Mouse (Mus musculus) inflammation-experienced regulatory T-cells, adult 16 weeks (primary cell): ENCODE measurements around the gene Cass4. TPM values are rescaled to one million over a fixed set of nuclear protein-coding genes. Genes with fewer than 3 reads are reported as not detected.

Source experiments
- polyA plus RNA-seq: library from polyadenylated mRNA; unstranded; fragments of 100-300 nt; shearing (Covaris generic); gene quantifications from one replicate; pipeline ENCODE4 v1.2.1, GENCODE M21; 2017

The Cass4 gene
- polyA plus RNA-seq, result 10.3 TPM

DNA sequence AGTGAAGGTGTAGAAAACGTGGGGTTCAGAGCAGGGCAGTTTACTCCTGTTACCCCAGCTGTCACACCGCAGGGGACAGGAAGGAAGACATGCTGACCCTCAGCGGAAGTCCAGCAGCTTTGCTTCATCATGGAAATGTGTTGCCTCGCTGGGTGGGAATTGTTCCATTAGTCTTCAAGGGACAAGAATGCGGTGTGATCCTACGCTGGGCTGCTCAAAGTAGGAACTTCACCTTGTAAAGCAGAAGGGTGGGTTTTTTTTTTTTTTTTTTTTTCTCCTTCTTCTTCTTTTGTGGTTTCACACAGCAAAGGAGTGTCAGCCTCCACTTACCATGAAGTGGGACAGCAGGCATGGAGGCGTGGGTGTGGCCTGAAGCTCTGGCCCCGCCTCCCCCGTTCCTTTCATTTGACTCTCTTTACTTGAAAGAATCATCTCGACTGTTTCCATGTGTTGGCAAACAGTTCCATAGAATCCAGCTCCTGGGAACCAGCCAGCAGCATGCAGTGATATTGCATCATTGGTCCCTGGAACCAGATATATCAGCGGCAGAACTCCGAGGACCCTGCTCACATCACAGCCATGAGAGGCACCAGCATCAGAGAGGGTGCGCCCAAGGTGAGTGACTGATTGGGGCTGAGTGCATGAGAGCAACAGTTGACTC is at the start of gene Cass4:
TSS of gene Cass4 (plus strand) at position 404 of the 661 bp plus-strand sequence.

DNA sequence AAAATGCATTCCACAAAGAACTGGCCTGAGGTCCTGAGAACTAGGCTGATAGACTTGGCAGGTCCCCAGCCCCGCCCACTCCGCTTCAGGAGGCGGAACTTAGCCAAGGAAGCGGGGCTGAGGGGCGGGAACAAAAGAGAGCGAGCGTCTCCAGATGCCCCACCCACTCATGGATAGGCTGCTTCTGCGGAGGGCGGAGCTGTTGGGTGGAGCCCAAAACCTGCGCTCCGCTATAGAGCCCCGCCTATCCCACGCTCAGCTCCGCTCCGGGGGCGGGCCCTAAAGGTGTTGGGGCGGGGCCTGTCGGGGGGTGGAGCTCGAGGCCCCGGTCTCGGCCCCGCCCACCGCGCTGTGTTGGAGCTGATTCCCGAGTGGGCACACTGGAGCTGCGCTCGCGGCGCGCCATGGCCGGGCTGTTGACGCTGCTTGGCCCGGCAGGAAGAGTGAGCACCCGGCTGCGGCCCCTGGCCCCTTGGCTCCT is 48.3 kb upstream of the Cass4 start, which contains the start of gene Fam210b:
TSS of gene Fam210b (plus strand) at position 308 of the 481 bp plus-strand sequence.

DNA sequence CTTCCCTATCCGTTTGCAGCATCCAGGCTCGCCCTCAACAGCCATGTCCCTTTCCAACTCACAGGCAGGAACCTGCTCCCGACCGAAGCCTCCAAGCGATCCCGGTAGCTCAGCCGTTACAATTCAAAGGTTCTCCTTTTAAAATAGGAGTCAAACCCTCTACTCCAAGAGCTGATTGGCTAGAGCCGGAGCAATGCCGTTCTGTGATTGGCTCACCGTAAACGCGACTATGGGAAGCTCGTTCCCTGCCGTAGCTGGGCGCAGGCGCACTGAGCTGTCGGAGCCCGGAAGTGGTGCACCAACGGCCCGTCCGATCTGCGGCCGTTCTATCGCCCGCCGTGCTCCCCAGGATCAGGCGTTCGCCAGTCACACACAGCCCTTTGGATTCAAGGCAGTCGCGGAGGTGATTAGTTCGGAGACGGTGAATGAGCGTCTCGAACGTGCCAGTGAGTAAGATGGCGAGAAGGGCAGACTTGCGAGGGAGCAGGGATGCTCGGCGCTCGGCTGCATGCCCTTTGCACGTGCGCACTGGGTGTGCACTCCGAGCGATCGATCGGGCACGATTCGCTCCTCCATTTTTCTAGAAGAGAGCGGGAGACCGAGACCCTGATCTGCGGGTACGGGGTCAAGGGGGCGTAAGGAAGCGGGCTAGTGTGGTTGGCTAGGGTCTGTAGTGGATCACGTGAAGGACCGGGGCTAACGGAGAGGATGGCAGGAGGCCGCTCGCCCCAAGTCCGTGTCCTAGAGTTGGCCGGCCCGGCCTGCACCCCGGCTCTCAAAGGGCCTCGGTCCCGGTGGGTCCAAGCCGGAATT is 23.0 kb upstream of the Cass4 start, which contains the start of the genes Aurka and Cstf1:
TSS of gene Aurka (minus strand) at position 125 of the 813 bp plus-strand sequence.
TSS of gene Cstf1 (plus strand) at position 271 of the 813 bp plus-strand sequence.

DNA sequence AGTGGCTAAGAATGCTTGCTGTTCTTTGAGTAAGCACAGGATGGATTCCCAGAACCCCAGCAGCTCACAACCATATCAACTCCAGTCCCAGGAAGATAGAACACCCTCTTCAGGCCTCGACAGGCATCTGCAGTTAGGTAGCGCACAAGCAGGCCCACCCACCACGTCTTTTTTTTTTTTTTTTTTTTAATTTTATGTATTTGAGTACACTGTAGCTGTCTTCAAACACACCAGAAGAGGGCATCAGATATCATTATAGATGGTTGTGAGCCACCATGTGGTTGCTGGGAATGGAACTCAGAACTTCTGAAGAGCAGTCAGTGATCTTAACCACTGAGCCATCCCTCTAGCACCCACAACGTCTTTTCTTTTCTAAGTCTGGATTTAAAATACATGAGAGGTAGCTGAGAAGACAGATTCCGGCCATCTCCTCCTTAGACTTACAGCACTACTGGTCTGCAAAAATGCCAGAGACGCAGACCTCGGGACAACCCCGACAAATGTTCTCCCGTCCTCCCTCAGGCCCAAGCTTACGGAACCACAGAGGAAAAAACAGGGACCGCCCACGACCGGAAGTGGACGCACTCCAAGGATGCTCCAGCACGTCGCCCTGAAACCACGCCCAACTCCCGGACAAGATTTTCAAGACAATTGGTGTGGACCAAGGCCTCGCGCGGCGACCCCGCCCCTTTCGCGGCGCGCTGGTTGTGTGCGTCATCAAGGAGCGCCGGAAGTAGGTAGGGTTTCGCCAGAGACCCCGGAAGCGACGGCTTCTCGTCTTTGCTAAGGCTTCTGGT is 46.4 kb downstream of the Cass4 start, which contains the start of gene Rtf2:
TSS of gene Rtf2 (plus strand) at position 714 of the 797 bp plus-strand sequence.

DNA sequence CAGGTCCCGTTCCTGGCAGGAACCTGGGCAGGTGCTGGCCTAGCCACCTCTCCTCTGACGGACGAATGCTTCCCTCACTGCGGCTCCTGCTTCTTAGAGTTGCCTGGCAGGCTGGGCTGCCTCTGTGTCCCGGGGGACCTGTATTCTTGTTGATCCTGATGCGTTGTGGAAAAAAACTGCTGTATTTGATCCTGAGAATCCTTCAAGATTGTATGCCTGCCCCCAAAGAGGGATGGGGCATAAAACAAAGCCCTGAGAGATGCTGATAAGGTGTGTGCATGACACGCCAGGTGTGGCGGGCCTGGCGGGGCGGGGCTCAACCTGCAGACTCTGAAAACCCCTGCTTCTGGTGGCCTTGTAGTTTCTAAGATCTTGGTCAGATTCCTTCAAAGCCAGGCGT is 64.9 kb downstream of the Cass4 start, which contains the start of gene Gcnt7:
TSS of gene Gcnt7 (minus strand) at position 101 of the 400 bp plus-strand sequence.

DNA sequence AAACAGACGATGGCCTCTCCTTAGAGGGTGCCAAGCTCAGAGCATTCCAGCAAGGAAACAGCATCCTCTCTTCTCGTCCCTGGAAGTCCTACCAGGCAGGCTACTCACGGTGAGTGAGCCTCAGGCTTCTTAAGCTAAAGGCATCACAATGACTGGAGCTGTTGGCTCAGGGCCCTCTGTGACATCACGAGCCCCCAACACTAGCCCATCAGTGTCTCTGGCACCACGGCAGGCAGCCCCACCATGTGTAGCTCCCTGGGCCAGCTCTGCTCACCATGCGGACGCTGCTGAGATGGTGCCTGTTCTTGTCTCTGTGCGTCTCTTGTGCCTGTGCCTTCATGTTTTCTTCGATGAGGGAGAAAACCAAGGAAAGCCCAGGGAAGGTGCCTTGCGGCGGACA is 78.7 kb downstream of the Cass4 start, which contains the start of gene Fam209:
TSS of gene Fam209 (plus strand) at position 203 of the 400 bp plus-strand sequence.

Other genes starting within 250 kb of the Cass4 start
- not detected for gene Mc3r, start 145.3 kb upstream of the Cass4 start, polyA plus RNA-seq
- gene Fam210b, start 48.2 kb upstream of the Cass4 start, polyA plus RNA-seq, result 24.9 TPM
- gene Aurka, start 23.3 kb upstream of the Cass4 start, polyA plus RNA-seq, result 6.9 TPM
- 39.1 TPM for gene Cstf1, start 23.1 kb upstream of the Cass4 start, polyA plus RNA-seq
- 162 TPM for gene Rtf2, start 46.8 kb downstream of the Cass4 start, polyA plus RNA-seq
- gene Gcnt7, start 64.8 kb downstream of the Cass4 start, polyA plus RNA-seq, result 7.0 TPM
- gene Fam209, start 78.7 kb downstream of the Cass4 start, polyA plus RNA-seq, result 0.57 TPM
- gene Tfap2c, start 155.8 kb downstream of the Cass4 start, polyA plus RNA-seq, result not detected